ENCODE assay signal across 8 mouse cellular contexts in the genomic region with DNA sequence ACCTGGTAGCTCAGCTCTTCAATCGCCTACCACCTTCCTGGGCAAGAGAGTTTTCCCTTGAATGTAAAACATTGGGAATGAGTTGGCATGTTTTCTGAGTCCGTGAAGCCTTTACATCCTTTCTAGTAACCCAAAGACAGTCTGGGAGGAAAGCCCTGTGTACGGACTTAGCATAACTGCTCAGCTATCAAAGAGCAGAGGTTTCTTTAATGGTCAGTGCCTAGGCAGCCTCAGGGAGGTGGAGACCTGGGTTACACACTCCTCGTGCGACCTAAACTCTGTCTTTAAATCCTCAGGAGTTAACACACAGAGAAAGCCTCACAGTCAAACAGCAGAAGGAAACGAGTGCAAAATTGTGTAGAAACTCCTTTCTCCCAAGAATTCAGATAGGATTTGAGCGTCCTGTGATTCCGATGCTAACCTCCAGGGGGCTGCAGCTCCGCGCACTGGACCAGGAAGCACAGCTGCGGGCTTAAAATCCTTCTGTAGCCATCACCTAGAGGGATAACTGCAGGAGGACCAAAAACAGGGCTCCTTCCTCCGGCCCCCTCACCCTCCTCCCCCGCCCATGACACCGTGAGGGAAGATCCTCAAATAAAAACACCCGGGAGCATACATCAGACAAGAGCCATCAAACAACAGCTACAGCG. TPM values are rescaled to one million over a fixed set of nuclear protein-coding genes. Genes with fewer than 3 reads are reported as not detected.
DNase-seq lines count a peak whose midpoint lies in the region; ATAC-seq and TF ChIP-seq lines count a peak whose summit lies in the region.

No protein-coding gene starts in this region.

- no peak overlapping the region for H3K27ac ChIP-seq in embryonic facial prominence, embryonic 11.5 days (replicated peaks; ENCODE audit: low read depth, low read length)
- H3K27ac ChIP-seq in heart, embryonic 14.5 days (replicated peaks in 1 of 2; ENCODE audit: control insufficient read depth in 1 of 2, insufficient read depth in 1 of 2, low read depth in 2 of 2, low read length in 2 of 2), result no peak overlapping the region
- H3K27ac ChIP-seq in liver, embryonic 14.5 days, result no peak overlapping the region
- H3K27ac ChIP-seq in olfactory bulb, adult 2 months (ENCODE audit: insufficient read depth, low read depth, low read length), result no peak overlapping the region

- WGBS in embryonic facial prominence, embryonic 11.5 days, result 11% methylated on average over 16 of the region's 16 CpGs
- WGBS in heart, embryonic 14.5 days, result 13% methylated on average over 16 of the region's 16 CpGs
- WGBS in liver, embryonic 14.5 days (ENCODE audit: insufficient replicate concordance), result 9% methylated on average over 16 of the region's 16 CpGs
- WGBS in olfactory bulb, adult 2 months, result 10% methylated on average over 16 of the region's 16 CpGs

- no peaks in the 10 kb centered on the region for H3K36me3 ChIP-seq in embryonic facial prominence, embryonic 11.5 days (replicated peaks; ENCODE audit: control insufficient read depth, insufficient read depth, low read depth, low read length)
- no peaks in the 10 kb centered on the region for H3K36me3 ChIP-seq in heart, embryonic 14.5 days (ENCODE audit: control insufficient read depth, insufficient read depth, low read length)
- no peaks in the 10 kb centered on the region for H3K36me3 ChIP-seq in liver, embryonic 14.5 days (replicated peaks; ENCODE audit: control insufficient read depth, insufficient read depth, low read depth)

- no peak for TF ChIP-seq EP300 in liver, embryonic 14.5 days (IDR thresholded peaks at IDR 0.05; ENCODE audit: low read depth)

- no peaks in the 10 kb centered on the region for H3K9me3 ChIP-seq in embryonic facial prominence, embryonic 11.5 days (replicated peaks; ENCODE audit: control insufficient read depth, low read length)
- no peaks in the 10 kb centered on the region for H3K9me3 ChIP-seq in heart, embryonic 14.5 days (ENCODE audit: control insufficient read depth, low read length)
- H3K9me3 ChIP-seq in liver, embryonic 14.5 days (ENCODE audit: control insufficient read depth, low read length), result no peaks in the 10 kb centered on the region

- no peaks in the 10 kb centered on the region for H3K27me3 ChIP-seq in embryonic facial prominence, embryonic 11.5 days (ENCODE audit: control insufficient read depth, insufficient read depth, low read length)
- no peaks in the 10 kb centered on the region for H3K27me3 ChIP-seq in heart, embryonic 14.5 days (ENCODE audit: control insufficient read depth, insufficient read depth, low read length)
- no peaks in the 10 kb centered on the region for H3K27me3 ChIP-seq in liver, embryonic 14.5 days (ENCODE audit: control insufficient read depth, insufficient read depth, low read length)

- H3K4me3 ChIP-seq in embryonic facial prominence, embryonic 11.5 days (ENCODE audit: low read depth, low read length), result no peak overlapping the region
- no peak overlapping the region for H3K4me3 ChIP-seq in heart, embryonic 14.5 days (ENCODE audit: control insufficient read depth in 1 of 2, insufficient read depth in 1 of 2, low read depth in 1 of 2, low read length in 2 of 2)
- H3K4me3 ChIP-seq in liver, embryonic 14.5 days (ENCODE audit: insufficient read depth in 1 of 2, low read depth in 2 of 2, low read length in 2 of 2), result no peak overlapping the region
- no peak overlapping the region for H3K4me3 ChIP-seq in olfactory bulb, adult 2 months (ENCODE audit: insufficient read depth, low read depth, low read length)

- no peak for ATAC-seq in embryonic facial prominence, embryonic 11.5 days (replicated peaks; ENCODE audit: insufficient number of reproducible peaks, low FRiP score, low TSS enrichment, low read depth)
- no peak for ATAC-seq in heart, embryonic 14.5 days (ENCODE audit: insufficient number of reproducible peaks, insufficient read depth, low FRiP score, low read depth)
- no peak for ATAC-seq in liver, embryonic 14.5 days (ENCODE audit: insufficient read depth)

- no peaks in the 10 kb centered on the region for H3K4me1 ChIP-seq in embryonic facial prominence, embryonic 11.5 days (ENCODE audit: control insufficient read depth, insufficient read depth, low read length)
- H3K4me1 ChIP-seq in heart, embryonic 14.5 days (ENCODE audit: control insufficient read depth in 2 of 2, insufficient read depth in 2 of 2, low read length in 2 of 2), result 0 out of 4 replicates have a peak, but pooled peaks cover 0 to 4% of the 10 kb centered on the region in 2 experiments
- H3K4me1 ChIP-seq in liver, embryonic 14.5 days (replicated peaks; ENCODE audit: control insufficient read depth in 2 of 2, insufficient read depth in 2 of 2, low read length in 1 of 2), result no peaks in the 10 kb centered on the region
- no peaks in the 10 kb centered on the region for H3K4me1 ChIP-seq in olfactory bulb, adult 2 months (ENCODE audit: control insufficient read depth, insufficient read depth, low read length)

- H3K4me2 ChIP-seq in embryonic facial prominence, embryonic 11.5 days (ENCODE audit: low read depth, low read length), result peak overlapping the region; percentile 21; the same call in 1 of the 2 replicates
- H3K4me2 ChIP-seq in heart, embryonic 14.5 days (ENCODE audit: low read length), result peak overlapping the region; percentile 28
- H3K4me2 ChIP-seq in liver, embryonic 14.5 days (ENCODE audit: low read depth), result no peak overlapping the region

- no peak overlapping the region for H3K9ac ChIP-seq in embryonic facial prominence, embryonic 11.5 days (replicated peaks; ENCODE audit: low read length)
- no peak overlapping the region for H3K9ac ChIP-seq in heart, embryonic 14.5 days (ENCODE audit: low read length)
- H3K9ac ChIP-seq in liver, embryonic 14.5 days (replicated peaks), result no peak overlapping the region

- peak; percentile 74 for TF ChIP-seq CTCF in liver, embryonic 14.5 days (IDR thresholded peaks at IDR 0.05; ENCODE audit: low read depth)
- TF ChIP-seq CTCF in olfactory bulb, adult 2 months (IDR thresholded peaks at IDR 0.05; ENCODE audit: insufficient read depth, low read depth, low read length), result peak; percentile 84

- peak; percentile 86 for DNase-seq in 3T3-L1 (ENCODE audit: low read depth, low spot score)
- peak; percentile 31 for DNase-seq in adrenal gland, adult 8-10 months
- DNase-seq in embryonic facial prominence, embryonic 11.5 days (ENCODE audit: low spot score), result peak; percentile 88
- peak; percentile 84 for DNase-seq in kidney, postnatal 10 days
- no peak for DNase-seq in liver, embryonic 14.5 days (ENCODE audit: low read depth in 3 of 3, low spot score in 3 of 3)
- peak; percentile 66 for DNase-seq in urinary bladder, postnatal 14 days (ENCODE audit: low spot score)

- TF ChIP-seq POLR2A in olfactory bulb, adult 2 months (IDR thresholded peaks at IDR 0.05; ENCODE audit: insufficient read depth, low read depth, low read length), result no peak

RNA-seq across cellular contexts. Expression of a gene that starts 14.0 kb away (rescaled TPM):
- not detected for total RNA-seq in adrenal gland, adult 8-10 months (2022)
- polyA plus RNA-seq in embryonic facial prominence, embryonic 11.5 days (2014; fragmentation: Nextera tagmentation; extraction: Ambion mirVana), result not detected in 2 replicates
- polyA plus RNA-seq in heart, embryonic 14.5 days (2014; fragmentation: Nextera tagmentation; extraction: Ambion mirVana), result not detected in 2 replicates
- not detected in 2 replicates for polyA plus RNA-seq in liver, embryonic 14.5 days (2012; rRNA removed)
- not detected in 2 replicates for polyA plus RNA-seq in liver, embryonic 14.5 days (2014; fragmentation: Nextera tagmentation; extraction: Ambion mirVana)
- polyA plus RNA-seq in olfactory bulb, adult 2 months (2012; ENCODE audit: insufficient read depth, insufficient read length, low replicate concordance, missing spikeins), result not detected in 2 replicates

RNA-seq across cellular contexts. Expression of a gene that starts 15.2 kb away (rescaled TPM):
- total RNA-seq in adrenal gland, adult 8-10 months (2022), result not detected
- polyA plus RNA-seq in embryonic facial prominence, embryonic 11.5 days (2014; fragmentation: Nextera tagmentation; extraction: Ambion mirVana), result not detected in 2 replicates
- polyA plus RNA-seq in heart, embryonic 14.5 days (2014; fragmentation: Nextera tagmentation; extraction: Ambion mirVana), result not detected in 2 replicates
- not detected in 2 replicates for polyA plus RNA-seq in liver, embryonic 14.5 days (2012; rRNA removed)
- not detected in 2 replicates for polyA plus RNA-seq in liver, embryonic 14.5 days (2014; fragmentation: Nextera tagmentation; extraction: Ambion mirVana)
- not detected in 2 replicates for polyA plus RNA-seq in olfactory bulb, adult 2 months (2012; ENCODE audit: insufficient read depth, insufficient read length, low replicate concordance, missing spikeins)

RNA-seq across cellular contexts. Expression of a gene that starts 18.6 kb away (rescaled TPM):
- total RNA-seq in adrenal gland, adult 8-10 months (2022), result not detected
- polyA plus RNA-seq in embryonic facial prominence, embryonic 11.5 days (2014; fragmentation: Nextera tagmentation; extraction: Ambion mirVana), result not detected in 2 replicates
- polyA plus RNA-seq in heart, embryonic 14.5 days (2014; fragmentation: Nextera tagmentation; extraction: Ambion mirVana), result not detected in 2 replicates
- polyA plus RNA-seq in liver, embryonic 14.5 days (2012; rRNA removed), result not detected in 2 replicates
- polyA plus RNA-seq in liver, embryonic 14.5 days (2014; fragmentation: Nextera tagmentation; extraction: Ambion mirVana), result not detected in 2 replicates
- polyA plus RNA-seq in olfactory bulb, adult 2 months (2012; ENCODE audit: insufficient read depth, insufficient read length, low replicate concordance, missing spikeins), result not detected in 2 replicates

RNA-seq across cellular contexts. Expression of a gene that starts 26.2 kb away (rescaled TPM):
- total RNA-seq in adrenal gland, adult 8-10 months (2022), result not detected
- not detected in 2 replicates for polyA plus RNA-seq in embryonic facial prominence, embryonic 11.5 days (2014; fragmentation: Nextera tagmentation; extraction: Ambion mirVana)
- polyA plus RNA-seq in heart, embryonic 14.5 days (2014; fragmentation: Nextera tagmentation; extraction: Ambion mirVana), result 1.2 TPM in 1 of 2 replicates, not detected in the other
- not detected in 2 replicates for polyA plus RNA-seq in liver, embryonic 14.5 days (2012; rRNA removed)
- not detected in 2 replicates for polyA plus RNA-seq in liver, embryonic 14.5 days (2014; fragmentation: Nextera tagmentation; extraction: Ambion mirVana)
- polyA plus RNA-seq in olfactory bulb, adult 2 months (2012; ENCODE audit: insufficient read depth, insufficient read length, low replicate concordance, missing spikeins), result not detected in 2 replicates

RNA-seq across cellular contexts. Expression of a gene that starts 35.8 kb away (rescaled TPM):
- not detected for total RNA-seq in adrenal gland, adult 8-10 months (2022)
- polyA plus RNA-seq in embryonic facial prominence, embryonic 11.5 days (2014; fragmentation: Nextera tagmentation; extraction: Ambion mirVana), result not detected in 2 replicates
- not detected in 2 replicates for polyA plus RNA-seq in heart, embryonic 14.5 days (2014; fragmentation: Nextera tagmentation; extraction: Ambion mirVana)
- polyA plus RNA-seq in liver, embryonic 14.5 days (2012; rRNA removed), result not detected in 2 replicates
- not detected in 2 replicates for polyA plus RNA-seq in liver, embryonic 14.5 days (2014; fragmentation: Nextera tagmentation; extraction: Ambion mirVana)
- not detected in 2 replicates for polyA plus RNA-seq in olfactory bulb, adult 2 months (2012; ENCODE audit: insufficient read depth, insufficient read length, low replicate concordance, missing spikeins)

Comparison
In these comparisons a context has a peak if more than half of its experiments do, and no peak if none do; other contexts are left out.
1. DNase-seq: peak in 3T3-L1 (single experiment), adrenal gland, adult 8-10 months (single experiment), embryonic facial prominence, embryonic 11.5 days (single experiment), kidney, postnatal 10 days (single experiment) and urinary bladder, postnatal 14 days (single experiment); none in liver, embryonic 14.5 days (0 of 3).